Mouse (Mus musculus) midbrain, embryonic 12.5 days (tissue): Measurements from ENCODE around the gene Foxa3. TPM values are rescaled to one million over a fixed set of nuclear protein-coding genes. Genes with fewer than 3 reads are reported as not detected.
A peak's percentile ranks its signal among the peaks of the same experiment; 100 is the strongest.

Source experiments
- ATAC-seq: fragments of 200-750 bp; cut with Nextera tagmentation; 2 replicates; pipeline ENCODE4 v1.8.0; 2017; ENCODE audit warnings: low read depth, moderate TSS enrichment, moderate library complexity; ENCODE audit not compliant: low FRiP score
- H3K27ac ChIP-seq: fragments of 300-500 bp; sonication (generic); replicated peaks from 2 replicates; pipeline ENCODE4 v1.5.1; 2016; ENCODE audit warnings: mild to moderate bottlenecking
- H3K27me3 ChIP-seq: fragments of 300-500 bp; sonication (generic); 2 replicates; pipeline ENCODE4 v1.6.1; 2016; ENCODE audit warnings: mild to moderate bottlenecking
- H3K36me3 ChIP-seq: fragments of 300-500 bp; sonication (generic); 2 replicates; pipeline ENCODE4 v1.6.1; 2016
- H3K4me1 ChIP-seq: fragments of 300-500 bp; sonication (generic); 2 replicates; pipeline ENCODE4 v1.6.1; 2016
- H3K4me2 ChIP-seq: fragments of 300-500 bp; sonication (generic); replicated peaks from 2 replicates; pipeline ENCODE4 v1.6.1; 2016; ENCODE audit warnings: mild to moderate bottlenecking, moderate library complexity
- H3K4me3 ChIP-seq: fragments of 300-500 bp; sonication (generic); 2 replicates; pipeline ENCODE4 v1.5.1; 2016; ENCODE audit warnings: mild to moderate bottlenecking
- H3K9ac ChIP-seq: fragments of 300-500 bp; sonication (generic); replicated peaks from 2 replicates; pipeline ENCODE4 v1.6.1; 2016; ENCODE audit warnings: mild to moderate bottlenecking, moderate library complexity
- H3K9me3 ChIP-seq: fragments of 300-500 bp; sonication (generic); 2 replicates; pipeline ENCODE4 v1.6.1; 2016; ENCODE audit warnings: mild to moderate bottlenecking
- WGBS: fragments of 180-500 bp; shearing (Covaris S2); methylation state at CpG from one replicate; pipeline ENCODE4 v1.1.7; 2016; 5-methylcytosine and 5-hydroxymethylcytosine counted together
- polyA plus RNA-seq: library from polyadenylated mRNA; unstranded; fragments of >200 nt; fragmentation: Nextera tagmentation; extraction: Ambion mirVana; gene quantifications from 2 replicates; pipeline ENCODE4 v1.2.1, GENCODE M21; 2016

Foxa3 gene
- polyA plus RNA-seq, 1 experiment from 2014 or later, result 0.09 TPM

- Histone ChIP-seq H3K9me3 (no peaks in the 10 kb centered on the region), H3K4me1 (peaks cover 24% of the 10 kb centered on the region), H3K27ac (peak overlapping the region; percentile 20; the same call in 1 of the 2 replicates), H3K27me3 (peaks cover 25% of the 10 kb centered on the region), H3K9ac (peak overlapping the region; percentile 69), H3K4me2 (peak overlapping the region; percentile 73), H3K4me3 (peak overlapping the region; percentile 56), H3K36me3 (peaks cover 9% of the 10 kb centered on the region; the same call in 1 of the 2 replicates)
- 0 out of 2 replicates have a peak, but pooled peaks have one; percentile 0 for ATAC-seq
- under 1% methylated on average over 59 of the region's 59 CpGs for WGBS
These were observed 31.6 kb downstream of the Foxa3 start for GRCm38 (mm10) chr7:18991660-18992293.

- ATAC-seq, result peak; percentile 93
- H3K4me2 ChIP-seq, result peak within 1 kb of the TSS; percentile 73
- no peaks in the 10 kb centered on the region for H3K9me3 ChIP-seq
- H3K27ac ChIP-seq, result peak within 1 kb of the TSS; percentile 95
- H3K27me3 ChIP-seq, result peaks cover 25% of the 10 kb centered on the region
- 0 out of 2 replicates have a peak, but pooled peaks cover 4% of the 10 kb centered on the region for H3K36me3 ChIP-seq
- H3K4me3 ChIP-seq, result peak within 1 kb of the TSS; percentile 56
- peaks cover 24% of the 10 kb centered on the region for H3K4me1 ChIP-seq
- peak within 1 kb of the TSS; percentile 69 for H3K9ac ChIP-seq
- under 1% methylated on average over 36 of the region's 37 CpGs for WGBS
These were observed 32.6 kb downstream of the Foxa3 start, which contains the start of gene Mypop for GRCm38 (mm10) chr7:18990601-18991295. Gene Mypop (plus strand): TSS chr7:18991245.

DNA sequence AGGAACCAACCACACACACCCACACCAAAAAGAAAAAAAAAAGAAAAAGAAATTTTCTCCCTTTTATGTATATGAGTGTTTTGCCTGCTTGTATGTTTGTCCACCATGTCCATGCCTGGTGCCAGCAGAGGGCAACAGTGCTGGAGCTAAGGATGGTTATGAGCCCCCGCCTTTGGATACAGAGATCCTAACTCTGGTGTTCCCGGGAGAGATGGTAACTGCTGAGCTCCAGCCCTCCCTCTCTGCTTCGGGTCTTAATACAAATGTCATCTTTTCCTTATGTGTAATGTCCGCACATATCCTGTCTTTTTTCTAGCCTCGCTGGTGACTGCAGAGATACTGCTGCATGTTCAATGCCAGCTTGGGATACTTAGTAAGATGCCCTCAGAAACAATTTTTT, 33.3 kb downstream of the Foxa3 start:
- Histone ChIP-seq H3K4me3 (peak overlapping the region; percentile 56), H3K27ac (peak overlapping the region; percentile 95), H3K36me3 (no peaks in the 10 kb centered on the region), H3K4me2 (peak overlapping the region; percentile 73), H3K9ac (peak overlapping the region; percentile 69), H3K9me3 (no peaks in the 10 kb centered on the region), H3K27me3 (peaks cover 25% of the 10 kb centered on the region), H3K4me1 (peaks cover 24% of the 10 kb centered on the region)
- no peak for ATAC-seq
- WGBS, result 5% methylated on average over 5 of the region's 5 CpGs

GRCm38 (mm10) chr7:18988780-18989179, 34.6 kb downstream of the Foxa3 start:
- no peak overlapping the region for H3K27ac ChIP-seq
- H3K36me3 ChIP-seq, result no peaks in the 10 kb centered on the region
- no peak overlapping the region for H3K4me2 ChIP-seq
- H3K27me3 ChIP-seq, result peaks cover 24% of the 10 kb centered on the region
- no peak for ATAC-seq
- H3K9ac ChIP-seq, result no peak overlapping the region
- WGBS, result 70% methylated on average over 6 of the region's 6 CpGs
- no peaks in the 10 kb centered on the region for H3K9me3 ChIP-seq
- no peak overlapping the region for H3K4me3 ChIP-seq
- peaks cover 24% of the 10 kb centered on the region for H3K4me1 ChIP-seq

DNA sequence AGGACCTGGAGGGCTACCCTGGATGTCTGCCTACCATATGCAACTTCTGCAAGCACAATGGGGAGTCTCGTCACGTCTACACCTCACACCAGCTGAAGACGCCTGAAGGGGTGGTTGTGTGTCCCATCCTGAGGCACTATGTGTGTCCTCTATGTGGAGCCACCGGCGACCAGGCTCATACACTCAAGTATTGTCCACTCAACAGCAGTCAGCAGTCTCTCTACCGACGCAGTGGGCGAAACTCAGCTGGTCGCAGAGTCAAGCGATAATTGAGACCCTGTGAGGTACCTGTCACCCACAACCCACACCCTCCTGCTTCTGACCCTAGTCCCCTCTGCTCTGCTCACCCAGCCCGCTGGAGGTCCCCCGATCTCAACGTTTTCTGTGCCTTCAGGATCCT, 35.6 kb downstream of the Foxa3 start:
- H3K9ac ChIP-seq, result no peak overlapping the region

GRCm38 (mm10) chr7:18987100-18987499, 36.2 kb downstream of the Foxa3 start, which contains the start of gene Nanos2:
Gene Nanos2 (plus strand): TSS chr7:18987400.
- no peak within 1 kb of the TSS for H3K9ac ChIP-seq
- H3K4me1 ChIP-seq, result peaks cover 16% of the 10 kb centered on the region
- ATAC-seq, result no peak
- WGBS, result 75% methylated on average over 2 of the region's 2 CpGs
- H3K27ac ChIP-seq, result no peak within 1 kb of the TSS
- H3K9me3 ChIP-seq, result no peaks in the 10 kb centered on the region
- no peak within 1 kb of the TSS for H3K4me2 ChIP-seq
- no peaks in the 10 kb centered on the region for H3K36me3 ChIP-seq
- H3K27me3 ChIP-seq, result peaks cover 7% of the 10 kb centered on the region
- no peak within 1 kb of the TSS for H3K4me3 ChIP-seq

More for the DNA sequence above, 35.6 kb downstream of the Foxa3 start:
- no peak overlapping the region for H3K27ac ChIP-seq
- no peak overlapping the region for H3K4me3 ChIP-seq
- peaks cover 14% of the 10 kb centered on the region for H3K27me3 ChIP-seq
- H3K36me3 ChIP-seq, result no peaks in the 10 kb centered on the region
- ATAC-seq, result no peak
- WGBS, result 77% methylated on average over 13 of the region's 13 CpGs
- H3K4me2 ChIP-seq, result no peak overlapping the region
- H3K9me3 ChIP-seq, result no peaks in the 10 kb centered on the region
- H3K4me1 ChIP-seq, result peaks cover 19% of the 10 kb centered on the region

- Histone ChIP-seq H3K9me3 (no peaks in the 10 kb centered on the region), H3K4me2 (no peak overlapping the region), H3K4me1 (peaks cover 10% of the 10 kb centered on the region), H3K9ac (no peak overlapping the region), H3K4me3 (no peak overlapping the region), H3K36me3 (no peaks in the 10 kb centered on the region), H3K27ac (no peak overlapping the region), H3K27me3 (peaks cover 1% of the 10 kb centered on the region)
- WGBS, result 85% methylated on average over 2 of the region's 2 CpGs
- ATAC-seq, result no peak
These were observed 36.8 kb downstream of the Foxa3 start for GRCm38 (mm10) chr7:18986503-18986902.

GRCm38 (mm10) chr7:18978381-18978780, 45.0 kb downstream of the Foxa3 start:
- Histone ChIP-seq H3K4me1 (no peaks in the 10 kb centered on the region), H3K27me3 (no peaks in the 10 kb centered on the region), H3K9me3 (no peaks in the 10 kb centered on the region), H3K4me2 (no peak overlapping the region), H3K9ac (no peak overlapping the region), H3K36me3 (no peaks in the 10 kb centered on the region), H3K4me3 (no peak overlapping the region), H3K27ac (no peak overlapping the region)
- WGBS, result 93% methylated on average over 9 of the region's 9 CpGs
- ATAC-seq, result no peak

DNA sequence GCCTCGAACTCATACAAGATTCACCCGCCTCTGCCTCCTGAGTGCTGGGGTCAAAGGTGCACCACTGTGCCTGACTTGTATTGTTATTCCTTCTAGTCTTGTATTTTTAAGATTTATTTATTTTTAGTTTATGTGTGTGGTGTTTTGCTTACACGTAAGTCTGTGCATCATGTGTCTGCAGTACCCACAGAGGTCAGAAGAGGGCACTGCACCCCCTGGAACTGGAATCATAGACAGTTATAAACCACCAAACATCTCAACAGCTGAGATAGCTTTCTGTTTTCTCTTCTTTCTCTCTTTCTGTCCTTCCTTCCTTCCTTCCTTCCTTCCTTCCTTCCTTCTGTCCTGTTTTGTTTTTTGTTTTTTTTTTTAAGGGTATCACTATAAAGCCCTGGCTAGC, 52.4 kb downstream of the Foxa3 start:
- H3K4me1 ChIP-seq, result 0 out of 2 replicates have a peak, but pooled peaks cover 5% of the 10 kb centered on the region
- H3K27me3 ChIP-seq, result no peaks in the 10 kb centered on the region; the same call in 1 of the 2 replicates
- WGBS, result 92% methylated on average over 3 of the region's 3 CpGs
- H3K36me3 ChIP-seq, result no peaks in the 10 kb centered on the region
- no peak overlapping the region for H3K9ac ChIP-seq
- no peaks in the 10 kb centered on the region for H3K9me3 ChIP-seq
- no peak overlapping the region for H3K4me2 ChIP-seq
- no peak for ATAC-seq
- no peak overlapping the region for H3K4me3 ChIP-seq
- H3K27ac ChIP-seq, result no peak overlapping the region

DNA sequence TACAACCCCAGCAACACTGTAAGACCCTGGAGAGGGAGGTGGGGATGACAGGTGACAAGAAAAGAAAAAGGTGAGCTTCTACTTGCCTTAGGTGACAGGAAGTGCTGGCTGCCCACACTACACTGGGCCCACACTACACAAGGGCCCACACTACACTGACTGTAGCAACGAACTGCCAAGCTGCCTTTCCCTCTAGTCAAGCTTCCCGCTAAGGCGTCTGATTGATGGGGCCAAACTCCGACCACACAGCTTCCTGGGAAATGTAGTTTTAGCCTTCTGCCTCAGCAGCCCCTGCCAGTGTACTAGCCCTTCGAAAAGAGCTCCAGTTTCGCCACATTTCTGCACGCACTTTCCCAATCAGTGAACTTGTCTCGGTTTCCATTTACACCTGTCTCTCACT, 55.7 kb downstream of the Foxa3 start:
- peaks cover 23% of the 10 kb centered on the region for H3K4me1 ChIP-seq
- no peaks in the 10 kb centered on the region for H3K36me3 ChIP-seq
- H3K9me3 ChIP-seq, result no peaks in the 10 kb centered on the region
- WGBS, result 15% methylated on average over 8 of the region's 8 CpGs
- no peak overlapping the region for H3K9ac ChIP-seq
- peaks cover 23% of the 10 kb centered on the region for H3K27me3 ChIP-seq
- peak overlapping the region; percentile 5; the same call in 1 of the 2 replicates for H3K27ac ChIP-seq
- H3K4me2 ChIP-seq, result no peak overlapping the region
- no peak overlapping the region for H3K4me3 ChIP-seq
- peak; percentile 47; the same call in 1 of the 2 replicates for ATAC-seq

DNA sequence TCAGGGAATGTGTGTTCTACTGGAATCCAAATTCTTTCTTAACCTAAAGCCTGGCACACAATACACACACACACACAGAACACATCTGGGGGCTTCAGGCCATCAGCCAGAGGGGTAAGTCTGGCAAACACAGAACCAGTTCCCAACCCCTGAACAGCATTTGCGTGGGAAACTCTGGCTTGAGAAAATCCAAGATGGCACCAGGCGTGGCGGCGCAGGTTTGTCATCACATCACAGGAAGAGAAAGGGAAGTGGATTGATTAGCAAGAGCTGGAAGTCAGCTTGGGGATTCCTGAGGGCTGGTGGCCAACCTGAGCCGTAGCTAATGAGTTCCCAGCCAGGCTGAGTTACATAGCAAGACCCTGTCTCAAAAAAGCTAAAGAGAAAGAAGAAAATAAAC, 58.0 kb downstream of the Foxa3 start:
- H3K4me2 ChIP-seq, result no peak overlapping the region
- no peaks in the 10 kb centered on the region for H3K36me3 ChIP-seq
- no peak for ATAC-seq
- H3K9ac ChIP-seq, result no peak overlapping the region
- H3K4me3 ChIP-seq, result no peak overlapping the region
- peaks cover 46% of the 10 kb centered on the region for H3K4me1 ChIP-seq
- H3K27ac ChIP-seq, result no peak overlapping the region
- 86% methylated on average over 5 of the region's 5 CpGs for WGBS
- no peaks in the 10 kb centered on the region for H3K9me3 ChIP-seq
- H3K27me3 ChIP-seq, result peaks cover 35% of the 10 kb centered on the region

DNA sequence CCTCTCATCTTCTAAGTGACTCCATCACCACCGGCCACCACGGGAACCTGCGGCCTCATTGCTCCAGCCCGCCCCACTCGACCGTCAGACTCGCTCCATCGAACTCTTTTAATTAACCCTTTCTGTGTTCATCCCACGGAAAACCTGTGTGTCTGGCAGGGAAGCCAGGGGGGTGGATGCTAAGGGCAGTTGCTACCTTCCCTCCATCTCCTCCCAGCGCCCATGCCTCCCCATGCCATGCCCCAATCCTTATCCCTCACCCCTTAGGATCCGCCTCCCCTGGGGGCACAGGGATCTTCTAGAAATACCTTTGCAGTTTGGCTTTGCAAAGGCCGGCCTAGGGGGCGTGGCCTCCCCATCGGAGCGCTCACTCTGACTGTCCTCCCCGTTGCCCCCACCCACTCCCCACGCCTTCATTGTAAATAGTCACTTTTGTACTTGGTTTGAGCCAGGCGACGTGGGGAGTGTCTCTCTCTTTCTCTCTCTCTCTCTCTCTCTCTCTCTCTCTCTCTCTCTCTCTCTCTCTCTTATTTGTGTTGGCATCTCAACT, 60.0 kb downstream of the Foxa3 start:
- Histone ChIP-seq H3K4me3 (peak overlapping the region; percentile 38), H3K36me3 (0 out of 2 replicates have a peak, but pooled peaks cover 6% of the 10 kb centered on the region), H3K27ac (peak overlapping the region; percentile 61; the same call in 1 of the 2 replicates), H3K4me1 (peaks cover 61% of the 10 kb centered on the region), H3K9me3 (no peaks in the 10 kb centered on the region), H3K4me2 (peak overlapping the region; percentile 71), H3K9ac (0 out of 2 replicates have a peak overlapping the region, but pooled peaks have one; percentile 31), H3K27me3 (peaks cover 39% of the 10 kb centered on the region)
- no peak for ATAC-seq
- 1% methylated on average over 19 of the region's 19 CpGs for WGBS
